Mouse (Mus musculus): ENCODE data around the gene Col28a1. TPM values are rescaled to one million over a fixed set of nuclear protein-coding genes. Genes with fewer than 3 reads are reported as not detected.
"Not testable (repeated sequence)": the region's sequence is repeated elsewhere in the genome, so short reads cannot be mapped to it uniquely, and the experiment has no call there.

Gene Col28a1
- polyA plus RNA-seq, 1 experiment = not detected

GRCm38 (mm10) chr6:8045825-8046224 lies 146.6 kb downstream of the Col28a1 start:
- H3K36me3 ChIP-seq (replicated peaks; ENCODE audit: low read length) = no peaks in the 10 kb centered on the region
- no peak for TF ChIP-seq GATA1 (IDR thresholded peaks at IDR 0.05; ENCODE audit: borderline replicate concordance, low read length)
- H3K9me3 ChIP-seq = no peaks in the 10 kb centered on the region

DNA sequence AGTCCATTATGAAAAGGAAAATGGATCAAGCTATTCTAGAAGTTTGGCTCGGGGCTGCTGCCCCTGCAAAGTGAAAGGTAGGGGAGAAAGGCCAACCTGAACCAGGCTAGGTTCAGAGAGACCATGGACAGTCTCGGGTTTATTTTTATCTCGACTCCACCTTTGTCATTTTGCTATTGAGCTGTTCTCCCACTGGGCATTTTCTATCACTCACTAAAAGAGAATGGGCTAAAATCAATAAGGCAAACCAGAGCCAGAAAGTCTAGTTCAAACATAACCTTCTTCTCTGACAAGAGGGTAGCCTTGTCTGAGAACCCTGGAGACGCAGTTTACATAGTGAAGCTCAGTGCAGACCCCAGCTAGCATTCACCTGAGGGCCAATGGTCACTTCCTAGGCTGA lies 163.7 kb downstream of the Col28a1 start:
- Histone ChIP-seq H3K36me3 (replicated peaks; ENCODE audit: low read length) (no peaks in the 10 kb centered on the region), H3K9me3 (no peaks in the 10 kb centered on the region), H3K27me3 (replicated peaks) (peaks cover 2% of the 10 kb centered on the region), H3K4me1 (no peaks in the 10 kb centered on the region), H3K4me3 (replicated peaks) (no peak overlapping the region)
- TF ChIP-seq FLI1 (IDR thresholded peaks at IDR 0.05; ENCODE audit: low read length) (no peak), GATA1 (IDR thresholded peaks at IDR 0.05; ENCODE audit: borderline replicate concordance, low read length) (no peak)

More at GRCm38 (mm10) chr6:8045825-8046224, 146.6 kb downstream of the Col28a1 start:
- Histone ChIP-seq H3K27me3 (replicated peaks) (no peaks in the 10 kb centered on the region), H3K4me3 (replicated peaks) (no peak overlapping the region), H3K4me1 (0 out of 2 replicates have a peak, but pooled peaks cover 4% of the 10 kb centered on the region)

DNA sequence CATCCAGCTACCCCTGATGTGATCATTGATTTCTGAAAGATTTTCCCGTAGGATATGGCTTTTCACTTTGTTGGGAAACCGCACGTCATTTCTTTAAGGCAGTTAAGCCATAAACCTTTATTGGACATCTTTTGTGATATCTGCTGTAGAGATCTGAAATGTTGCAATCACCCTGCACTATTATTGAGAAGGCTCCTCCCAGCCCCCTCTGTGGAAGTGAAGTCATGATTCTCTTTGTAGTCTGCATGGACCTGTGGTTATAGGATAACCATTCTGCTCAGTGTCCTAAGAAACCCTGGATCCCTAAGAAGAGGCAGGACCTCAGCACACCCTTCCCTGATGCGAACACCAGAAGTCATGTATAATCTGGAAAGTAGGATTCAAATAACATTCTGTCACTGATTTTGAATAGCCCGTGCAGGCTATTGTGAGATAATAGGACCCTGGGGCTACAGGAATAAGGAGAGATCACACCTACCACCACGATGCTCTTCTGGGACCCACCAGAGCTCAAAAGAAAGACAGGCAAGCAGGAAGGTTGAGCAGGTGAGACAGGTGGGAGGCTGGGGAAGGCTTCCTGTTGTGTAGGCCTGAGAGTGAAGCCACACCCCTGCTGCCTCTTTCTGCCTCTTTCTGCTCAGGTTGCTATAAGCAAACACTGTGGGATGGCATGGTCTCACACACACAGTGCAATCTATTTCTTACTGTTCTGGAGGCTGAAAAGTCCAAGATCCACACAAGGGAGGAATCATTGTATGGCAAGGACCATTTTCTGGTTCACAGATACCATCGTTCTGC lies 166.9 kb downstream of the Col28a1 start:
- Histone ChIP-seq H3K27me3 (replicated peaks) (peaks cover 2% of the 10 kb centered on the region), H3K4me3 (replicated peaks) (no peak overlapping the region), H3K4me1 (no peaks in the 10 kb centered on the region), H3K36me3 (replicated peaks; ENCODE audit: low read length) (no peaks in the 10 kb centered on the region), H3K9me3 (no peaks in the 10 kb centered on the region)
- TF ChIP-seq GATA1 (IDR thresholded peaks at IDR 0.05; ENCODE audit: borderline replicate concordance, low read length) (no peak), FLI1 (IDR thresholded peaks at IDR 0.05; ENCODE audit: low read length) (no peak)

GRCm38 (mm10) chr6:8023527-8023926 lies 168.9 kb downstream of the Col28a1 start:
- Histone ChIP-seq H3K9me3 (no peaks in the 10 kb centered on the region), H3K4me1 (no peaks in the 10 kb centered on the region), H3K36me3 (replicated peaks; ENCODE audit: low read length) (no peaks in the 10 kb centered on the region), H3K27me3 (replicated peaks) (peaks cover 2% of the 10 kb centered on the region), H3K4me3 (replicated peaks) (no peak overlapping the region)
- TF ChIP-seq GATA1 (IDR thresholded peaks at IDR 0.05; ENCODE audit: borderline replicate concordance, low read length) (no peak), FLI1 (IDR thresholded peaks at IDR 0.05; ENCODE audit: low read length) (no peak)

DNA sequence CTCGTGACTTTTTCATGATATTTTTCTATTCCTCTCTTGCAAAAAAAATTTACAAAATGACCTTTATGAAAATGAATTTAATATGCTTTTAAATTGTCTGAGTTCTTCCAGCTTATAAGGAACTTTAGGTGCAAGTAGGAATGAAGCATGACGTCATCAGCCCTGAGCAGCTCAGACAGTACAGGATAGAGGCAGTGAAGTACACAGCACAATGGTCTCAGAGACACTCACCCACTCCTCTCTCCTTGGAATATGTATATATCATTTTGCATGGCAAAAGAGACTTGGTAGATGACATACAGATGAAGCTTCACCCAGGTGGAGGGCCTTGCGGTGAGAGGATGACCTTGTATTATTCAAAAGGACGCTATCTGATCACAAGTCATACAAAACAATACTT lies 197.7 kb downstream of the Col28a1 start:
- Histone ChIP-seq H3K9me3 (no peaks in the 10 kb centered on the region), H3K4me3 (replicated peaks) (no peak overlapping the region), H3K27me3 (replicated peaks) (no peaks in the 10 kb centered on the region), H3K36me3 (replicated peaks; ENCODE audit: low read length) (no peaks in the 10 kb centered on the region), H3K4me1 (peaks cover 5% of the 10 kb centered on the region)
- TF ChIP-seq FLI1 (IDR thresholded peaks at IDR 0.05; ENCODE audit: low read length) (no peak), GATA1 (IDR thresholded peaks at IDR 0.05; ENCODE audit: borderline replicate concordance, low read length) (no peak)

DNA sequence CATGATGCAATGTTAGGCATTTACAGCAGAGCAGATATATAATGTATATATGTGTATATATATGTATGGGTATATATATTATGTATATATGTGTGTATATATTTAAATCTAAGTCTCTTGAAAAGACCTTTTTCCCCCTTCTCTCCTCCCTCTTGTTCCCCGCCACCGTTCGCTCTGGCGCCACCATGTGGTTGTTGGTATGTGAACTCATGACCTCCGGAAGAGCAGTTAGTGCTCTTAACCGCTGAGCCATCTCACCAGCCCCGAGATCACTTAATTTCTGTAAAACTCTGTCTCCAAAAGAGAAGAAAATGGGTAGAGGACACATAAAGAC lies 208.8 kb downstream of the Col28a1 start:
- TF ChIP-seq GATA1 (IDR thresholded peaks at IDR 0.05; ENCODE audit: borderline replicate concordance, low read length) (no peak), FLI1 (IDR thresholded peaks at IDR 0.05; ENCODE audit: low read length) (no peak)
- peaks cover 7% of the 10 kb centered on the region; the same call in 1 of the 2 replicates for H3K4me1 ChIP-seq
- H3K9me3 ChIP-seq = no peaks in the 10 kb centered on the region
- peaks cover 4% of the 10 kb centered on the region for H3K27me3 ChIP-seq (replicated peaks)
- peak overlapping the region; percentile 20 for H3K4me3 ChIP-seq (replicated peaks)
- no peaks in the 10 kb centered on the region for H3K36me3 ChIP-seq (replicated peaks; ENCODE audit: low read length)

GRCm38 (mm10) chr6:7982958-7983645 lies 209.3 kb downstream of the Col28a1 start:
- not testable (repeated sequence) for H3K4me3 ChIP-seq (replicated peaks); H3K27me3 ChIP-seq (replicated peaks); H3K36me3 ChIP-seq (replicated peaks; ENCODE audit: low read length); H3K9me3 ChIP-seq; H3K4me1 ChIP-seq

DNA sequence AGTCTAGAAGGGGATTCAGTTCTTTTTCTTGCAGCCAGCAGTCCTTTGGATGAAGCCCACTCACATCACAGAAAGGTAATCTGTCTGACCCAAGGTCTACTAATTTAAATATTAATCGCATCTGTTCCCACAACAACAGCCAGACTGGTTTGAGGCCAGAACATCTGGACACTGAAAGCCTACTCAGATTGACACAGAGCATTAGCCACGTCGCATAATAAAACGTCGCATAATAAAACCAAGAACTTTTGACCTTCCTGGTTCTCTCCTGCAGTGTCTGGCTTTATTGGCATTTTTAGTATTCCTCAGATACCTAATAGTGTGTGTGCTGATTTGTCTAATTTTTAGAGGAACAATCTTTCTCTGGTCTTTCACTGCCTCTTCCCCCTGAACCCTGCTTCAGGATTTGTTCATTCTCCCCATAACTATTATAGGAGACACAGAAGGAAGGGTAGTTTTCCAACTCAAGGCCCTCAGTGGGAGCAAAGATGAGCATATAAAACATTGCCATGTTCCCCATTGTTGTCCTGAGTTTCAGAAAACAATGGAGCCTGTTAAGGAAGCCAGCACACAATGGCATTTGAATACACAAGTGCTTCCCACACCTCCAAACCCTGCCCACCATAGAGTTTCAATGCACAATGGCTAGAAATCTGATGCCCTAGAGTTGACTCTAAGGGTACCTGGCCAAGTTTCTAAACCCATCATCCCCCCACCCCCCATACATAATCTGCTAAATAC lies 221.2 kb downstream of the Col28a1 start:
- TF ChIP-seq GATA1 (IDR thresholded peaks at IDR 0.05; ENCODE audit: borderline replicate concordance, low read length) (no peak), FLI1 (IDR thresholded peaks at IDR 0.05; ENCODE audit: low read length) (no peak)
- peaks cover 6% of the 10 kb centered on the region for H3K4me1 ChIP-seq
- no peaks in the 10 kb centered on the region for H3K36me3 ChIP-seq (replicated peaks; ENCODE audit: low read length)
- no peaks in the 10 kb centered on the region for H3K9me3 ChIP-seq
- H3K27me3 ChIP-seq (replicated peaks) = peaks cover 2% of the 10 kb centered on the region
- no peak overlapping the region for H3K4me3 ChIP-seq (replicated peaks)

- peaks cover 2% of the 10 kb centered on the region for H3K27me3 ChIP-seq (replicated peaks)
- no peak overlapping the region for H3K4me3 ChIP-seq (replicated peaks)
- TF ChIP-seq FLI1 (IDR thresholded peaks at IDR 0.05; ENCODE audit: low read length) (no peak), GATA1 (IDR thresholded peaks at IDR 0.05; ENCODE audit: borderline replicate concordance, low read length) (no peak)
- no peaks in the 10 kb centered on the region for H3K36me3 ChIP-seq (replicated peaks; ENCODE audit: low read length)
- 0 out of 2 replicates have a peak, but pooled peaks cover 3% of the 10 kb centered on the region for H3K9me3 ChIP-seq
- H3K4me1 ChIP-seq = peaks cover 6% of the 10 kb centered on the region
These were observed 223.0 kb downstream of the Col28a1 start for GRCm38 (mm10) chr6:7969376-7969775.

Measured in megakaryocyte, embryonic 14.5 days (primary cell).